Mouse (Mus musculus) lung, postnatal 36 days (tissue): ENCODE measurements around the gene Net1.
A peak's percentile ranks its signal among the peaks of the same experiment; 100 is the strongest.
"Not testable (repeated sequence)": the region's sequence is repeated elsewhere in the genome, so short reads cannot be mapped to it uniquely, and the experiment has no call there.

Experiments
- DNase-seq: peaks from one replicate; pipeline ENCODE4 v3.0.0; 2022; ENCODE audit warnings: mixed read lengths

Gene Net1

GRCm38 (mm10) chr13:3890061-3890460 is 28.0 kb downstream of the Net1 start:
- DNase-seq: no peak

- DNase-seq: no peak
These were observed 28.9 kb downstream of the Net1 start for GRCm38 (mm10) chr13:3889111-3889510.

- no peak for DNase-seq
These were observed 31.4 kb downstream of the Net1 start for GRCm38 (mm10) chr13:3886663-3887062.

- no peak for DNase-seq
These were observed 40.3 kb downstream of the Net1 start for GRCm38 (mm10) chr13:3877679-3878220.

GRCm38 (mm10) chr13:3877185-3877584 is 40.8 kb downstream of the Net1 start:
- no peak for DNase-seq

- no peak for DNase-seq
These were observed 41.6 kb downstream of the Net1 start for GRCm38 (mm10) chr13:3876448-3876847.

GRCm38 (mm10) chr13:3872832-3873231 is 45.2 kb downstream of the Net1 start:
- no peak for DNase-seq

GRCm38 (mm10) chr13:3869901-3870300 is 48.1 kb downstream of the Net1 start:
- no peak for DNase-seq

GRCm38 (mm10) chr13:3867158-3867557 is 50.9 kb downstream of the Net1 start:
- DNase-seq: no peak

GRCm38 (mm10) chr13:3866355-3867052 is 51.5 kb downstream of the Net1 start:
- DNase-seq: no peak

GRCm38 (mm10) chr13:3865648-3866354 is 52.2 kb downstream of the Net1 start:
- DNase-seq: peak; percentile 68

GRCm38 (mm10) chr13:3862922-3863580 is 55.0 kb downstream of the Net1 start:
- no peak for DNase-seq

GRCm38 (mm10) chr13:3862325-3862724 is 55.7 kb downstream of the Net1 start:
- no peak for DNase-seq

GRCm38 (mm10) chr13:3861251-3861650 is 56.8 kb downstream of the Net1 start:
- DNase-seq: no peak

- no peak for DNase-seq
These were observed 61.8 kb downstream of the Net1 start for GRCm38 (mm10) chr13:3856252-3856651.

GRCm38 (mm10) chr13:3854856-3855255 is 63.2 kb downstream of the Net1 start:
- DNase-seq: no peak

- DNase-seq: not testable (repeated sequence)
These were observed 64.2 kb downstream of the Net1 start, which contains the start of gene Calm5 for GRCm38 (mm10) chr13:3853648-3854333. Gene Calm5, plus strand, starts transcription at chr13:3854173.

GRCm38 (mm10) chr13:3850330-3850729 is 67.7 kb downstream of the Net1 start:
- no peak for DNase-seq

- not testable (repeated sequence) for DNase-seq
These were observed 77.4 kb downstream of the Net1 start for GRCm38 (mm10) chr13:3840662-3841061.

- not testable (repeated sequence) for DNase-seq
These were observed 80.7 kb downstream of the Net1 start, which contains the start of gene Calm4 for GRCm38 (mm10) chr13:3837312-3837807. Gene Calm4, plus strand, starts transcription at chr13:3837757.

- DNase-seq: not testable (repeated sequence)
These were observed 84.4 kb downstream of the Net1 start for GRCm38 (mm10) chr13:3833644-3834043.

GRCm38 (mm10) chr13:3832450-3832849 is 85.6 kb downstream of the Net1 start:
- peak; percentile 45 for DNase-seq
